Mouse (Mus musculus) Patski (cell line): Measurements from ENCODE around the gene Lbr. TPM values are rescaled to one million over a fixed set of nuclear protein-coding genes. Genes with fewer than 3 reads are reported as not detected.

Experiments used
- ATAC-seq: fragments of 100-300 bp; one replicate; pipeline ENCODE4 v1.8.0; 2021
- CTCF ChIA-PET: fragments of 350-600 bp; sonication (Branson Sonifier 250); formaldehyde crosslinking; loops from one replicate; lab custom pipeline; 2022; ENCODE audit warnings: inconsistent platforms; lab: Charles Lee
- POLR2A ChIA-PET: fragments of 350-600 bp; sonication (Branson Sonifier 250); formaldehyde crosslinking; loops from one replicate; lab custom pipeline; 2022; ENCODE audit warnings: antibody characterized with exemption, inconsistent platforms; lab: Charles Lee
- DNase-seq: peaks from one replicate; pipeline ENCODE4 v3.0.0-alpha.2; 2011; ENCODE audit warnings: low read depth, low spot score
- H3K27me3 ChIP-seq: fragments of 371-371 bp; one replicate; pipeline ENCODE4 v1.5.1; 2021
- CTCF ChIP-seq: fragments of 100-300 bp; IDR thresholded peaks from one replicate; pipeline ENCODE4 v1.5.1; 2021
- in situ Hi-C: fragments of 300-500 bp; cut with MboI; formaldehyde crosslinking; loops from 3 replicates; pipeline ENCODE4 v1.11.1; 2018; ENCODE audit warnings: low pct_unique_long_range_greater_than_20kb, mixed read lengths
- polyA plus RNA-seq: library from polyadenylated mRNA; unstranded; gene quantifications from one replicate; pipeline ENCODE4 v1.2.3, GENCODE M21; 2021

Lbr gene
- polyA plus RNA-seq, 1 experiment from 2014 or later = 34.0 TPM

GRCm38 (mm10) chr1:181866429-181867280 is 23.8 kb upstream of the Lbr start:
- DNase-seq (no peak), ATAC-seq (no peak)
- H3K27me3 ChIP-seq = no peaks in the 10 kb centered on the region
- POLR2A ChIA-PET = no interaction called here
- in situ Hi-C loops = no loop called here
- no peak for TF ChIP-seq CTCF
- CTCF ChIA-PET = no interaction called here

- H3K27me3 ChIP-seq = no peaks in the 10 kb centered on the region
- DNase-seq (no peak), ATAC-seq (no peak)
- POLR2A ChIA-PET = no interaction called here
- no peak for TF ChIP-seq CTCF
- in situ Hi-C loops = no loop called here
- CTCF ChIA-PET = no interaction called here
Measured at GRCm38 (mm10) chr1:181865863-181866216, 23.0 kb upstream of the Lbr start.

GRCm38 (mm10) chr1:181864971-181865862 is 22.4 kb upstream of the Lbr start:
- in situ Hi-C loops = no loop called here
- ChIA-PET POLR2A (no interaction called here), CTCF (no interaction called here)
- no peaks in the 10 kb centered on the region for H3K27me3 ChIP-seq
- ATAC-seq (no peak), DNase-seq (no peak)
- no peak for TF ChIP-seq CTCF

GRCm38 (mm10) chr1:181863431-181863830 is 20.6 kb upstream of the Lbr start:
- no peaks in the 10 kb centered on the region for H3K27me3 ChIP-seq
- DNase-seq (no peak), ATAC-seq (no peak)
- no peak for TF ChIP-seq CTCF
- CTCF ChIA-PET = no interaction called here
- in situ Hi-C loops = no loop called here
- POLR2A ChIA-PET = no interaction called here

GRCm38 (mm10) chr1:181862676-181863374 is 20.0 kb upstream of the Lbr start:
- POLR2A ChIA-PET = no interaction called here
- ATAC-seq = peak; percentile 39
- CTCF ChIA-PET = interaction anchor here (0.9 to 1.0 kb wide), 2 partner anchors 12 to 19 kb away, joined by 3 read pairs; partner anchors contain the start of gene Lbr

GRCm38 (mm10) chr1:181861181-181861902 is 18.5 kb upstream of the Lbr start:
- no peaks in the 10 kb centered on the region for H3K27me3 ChIP-seq
- DNase-seq (no peak), ATAC-seq (no peak)
- ChIA-PET POLR2A (no interaction called here), CTCF (no interaction called here)
- no peak for TF ChIP-seq CTCF
- in situ Hi-C loops = no loop called here

More at GRCm38 (mm10) chr1:181862676-181863374, 20.0 kb upstream of the Lbr start:
- H3K27me3 ChIP-seq = no peaks in the 10 kb centered on the region
- no peak for DNase-seq
- in situ Hi-C loops = no loop called here
- TF ChIP-seq CTCF = no peak

GRCm38 (mm10) chr1:181860659-181861058 is 17.8 kb upstream of the Lbr start:
- POLR2A ChIA-PET = no interaction called here
- in situ Hi-C loops = no loop called here
- no peaks in the 10 kb centered on the region for H3K27me3 ChIP-seq

GRCm38 (mm10) chr1:181856329-181856728 is 13.5 kb upstream of the Lbr start:
- in situ Hi-C loops = no loop called here
- ATAC-seq (no peak), DNase-seq (no peak)
- no peak for TF ChIP-seq CTCF
- ChIA-PET CTCF (no interaction called here), POLR2A (interaction anchor here (0.5 to 0.6 kb wide), 2 partner anchors 8 to 269 kb away, joined by 3 to 4 read pairs; no protein-coding TSS in a partner anchor)
- no peaks in the 10 kb centered on the region for H3K27me3 ChIP-seq

More at GRCm38 (mm10) chr1:181860659-181861058, 17.8 kb upstream of the Lbr start:
- DNase-seq = no peak
- ATAC-seq = peak; percentile 4
- CTCF ChIA-PET = no interaction called here
- TF ChIP-seq CTCF = no peak

GRCm38 (mm10) chr1:181854829-181855228 is 12.0 kb upstream of the Lbr start:
- DNase-seq (no peak), ATAC-seq (no peak)
- ChIA-PET POLR2A (no interaction called here), CTCF (no interaction called here)
- TF ChIP-seq CTCF = no peak
- H3K27me3 ChIP-seq = no peaks in the 10 kb centered on the region
- in situ Hi-C loops = no loop called here
